Mouse (Mus musculus) left cerebral cortex, adult 18-20 months (tissue): ENCODE measurements around the gene Crabp2. TPM values are rescaled to one million over a fixed set of nuclear protein-coding genes. Genes with fewer than 3 reads are reported as not detected.
"Not testable (repeated sequence)": the region's sequence is repeated elsewhere in the genome, so short reads cannot be mapped to it uniquely, and the experiment has no call there.

Experiments used
- DNase-seq, 2 experiments: peaks; one replicate each; pipeline ENCODE4 v3.0.0; 2021 to 2022; ENCODE audit warnings: low spot score in 2 of 2, mixed read lengths in 1 of 2
- long read RNA-seq, 2 experiments: library from polyadenylated mRNA; stranded (forward); transcript quantifications; one replicate each; pipeline ENCODE4 v2.0.0; 2021
- total RNA-seq, 2 experiments: library from RNA; stranded (reverse); gene quantifications; 2 replicates each; pipeline ENCODE4 v1.2.3; 2021

Crabp2 gene
- total RNA-seq: 1 to 10 TPM; 7.9 to 8.4 TPM
- long read RNA-seq, experiment 1, transcript Crabp2-201 (4 exons, 931 nt): major isoform, 9 of 9 reads
- long read RNA-seq, experiment 1, partial matches to known transcripts: 0 of 9 reads
- long read RNA-seq, experiment 1, other reads (novel, unspliced or antisense): 0 of 9 reads
- long read RNA-seq, experiment 2, transcript Crabp2-201 (4 exons, 931 nt): major isoform, 19 of 19 reads
- long read RNA-seq, experiment 2, partial matches to known transcripts: 0 of 19 reads
- long read RNA-seq, experiment 2, other reads (novel, unspliced or antisense): 0 of 19 reads

DNA sequence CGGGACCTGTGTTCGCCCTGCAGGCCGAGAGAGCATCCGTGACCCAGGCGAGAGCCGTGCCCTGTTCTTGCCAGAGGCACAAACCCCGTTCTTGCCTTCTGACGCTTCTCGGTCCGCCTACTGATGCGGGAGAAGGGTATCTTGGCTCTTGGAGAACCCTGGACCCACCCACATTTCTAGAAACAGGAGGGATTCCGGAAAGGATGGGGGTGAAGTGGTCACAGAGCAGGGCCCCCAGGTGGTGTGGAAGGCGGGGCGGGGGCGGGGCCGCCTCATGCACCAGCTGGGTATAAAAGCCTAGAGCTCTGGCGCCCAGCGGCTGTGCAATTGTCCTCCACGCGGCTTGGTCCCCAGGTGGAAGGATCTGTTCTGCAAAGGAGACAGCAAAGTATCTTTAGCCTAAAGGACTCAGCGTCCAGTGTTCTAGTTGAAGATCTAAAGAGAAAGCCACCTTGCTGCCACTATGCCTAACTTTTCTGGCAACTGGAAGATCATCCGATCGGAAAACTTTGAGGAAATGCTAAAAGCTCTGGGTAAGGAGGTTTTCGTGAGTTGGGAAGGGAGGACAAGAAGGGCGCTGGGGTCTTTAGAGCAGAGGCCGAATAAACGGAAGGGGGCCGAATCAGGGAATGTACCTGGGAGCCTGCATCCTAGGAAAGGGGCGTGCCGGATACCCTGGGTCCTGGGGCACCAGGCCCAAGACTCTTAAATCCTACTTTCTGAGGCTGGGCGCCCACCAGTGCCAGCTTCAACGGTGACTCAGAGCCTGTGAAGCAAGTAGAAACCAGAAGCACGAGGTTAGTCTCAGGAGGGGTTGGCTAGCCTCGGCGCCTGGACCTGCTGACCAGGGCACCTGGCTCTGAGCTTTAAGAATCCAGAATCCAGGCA is at the start of gene Crabp2:
TSS of gene Crabp2 (plus strand) at position 289 of the 888 bp plus-strand sequence.
- peak in 1 of 2 experiments; percentile 29 for DNase-seq

DNA sequence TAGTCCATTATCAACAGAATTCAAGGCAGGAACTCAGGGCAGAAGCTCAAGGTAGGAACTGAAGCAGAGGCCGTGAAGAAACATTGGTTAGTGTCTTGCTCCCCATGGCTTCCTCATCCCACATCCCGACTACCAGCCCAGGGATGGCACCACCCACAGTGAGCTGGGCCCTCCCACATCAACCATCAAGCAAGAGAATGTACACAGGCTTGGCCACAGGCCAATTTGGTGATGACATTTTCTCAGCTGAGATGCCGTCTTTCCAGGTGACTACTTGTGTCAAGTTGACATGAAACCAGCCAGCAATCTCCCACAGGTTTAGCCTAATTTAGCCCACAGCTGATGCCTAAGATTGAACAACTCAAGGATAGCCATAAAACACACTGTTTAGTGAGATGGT is 49.2 kb upstream of the Crabp2 start:
- no peak for DNase-seq

DNA sequence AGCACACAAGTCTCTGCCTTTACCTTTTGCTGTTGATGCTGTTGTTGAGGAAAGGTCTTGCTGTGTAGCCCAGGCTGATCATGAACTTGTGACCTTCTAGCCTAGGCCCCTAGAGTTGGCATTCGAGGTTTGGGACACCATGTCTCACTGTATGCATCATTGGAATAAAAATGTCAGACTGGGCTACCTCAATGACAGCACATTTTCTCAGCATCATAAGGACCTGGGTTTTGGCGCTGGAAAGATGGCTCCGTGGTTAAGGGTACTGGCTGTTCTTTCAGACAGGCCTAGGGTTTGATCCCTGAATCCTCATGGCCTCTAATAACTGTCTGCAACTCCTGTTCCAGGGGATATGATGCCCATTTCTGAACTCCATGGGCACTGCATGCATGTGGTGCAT is 48.7 kb upstream of the Crabp2 start:
- no peak for DNase-seq

DNA sequence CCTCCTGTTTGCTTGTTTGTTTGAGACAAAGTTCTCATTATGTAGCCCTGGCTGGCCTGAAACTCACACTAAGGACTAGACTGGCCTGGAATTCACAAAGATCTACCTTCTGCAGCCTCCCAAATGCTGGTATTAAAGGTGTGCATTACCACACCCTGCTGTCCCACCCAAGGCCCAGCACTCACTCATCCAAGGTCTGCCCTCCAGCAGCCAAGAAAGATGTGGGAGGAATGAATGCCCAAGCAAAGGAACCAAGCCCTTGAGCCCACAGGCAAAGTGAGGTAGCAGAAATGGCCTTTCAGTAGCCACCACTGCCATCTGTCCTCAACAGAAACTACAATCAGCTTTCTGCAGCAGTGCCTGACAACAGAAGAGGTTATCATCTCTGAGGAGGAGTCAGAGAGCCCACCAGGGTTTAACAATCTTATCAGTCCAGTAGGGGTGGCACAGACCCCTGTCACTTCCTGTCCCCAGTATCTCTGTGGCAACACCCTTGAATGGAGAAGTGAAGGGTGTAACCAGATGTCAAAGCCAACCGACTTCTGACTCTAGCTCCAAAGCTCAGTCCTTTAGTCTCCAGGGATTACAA is 47.3 kb upstream of the Crabp2 start:
- no peak for DNase-seq

DNA sequence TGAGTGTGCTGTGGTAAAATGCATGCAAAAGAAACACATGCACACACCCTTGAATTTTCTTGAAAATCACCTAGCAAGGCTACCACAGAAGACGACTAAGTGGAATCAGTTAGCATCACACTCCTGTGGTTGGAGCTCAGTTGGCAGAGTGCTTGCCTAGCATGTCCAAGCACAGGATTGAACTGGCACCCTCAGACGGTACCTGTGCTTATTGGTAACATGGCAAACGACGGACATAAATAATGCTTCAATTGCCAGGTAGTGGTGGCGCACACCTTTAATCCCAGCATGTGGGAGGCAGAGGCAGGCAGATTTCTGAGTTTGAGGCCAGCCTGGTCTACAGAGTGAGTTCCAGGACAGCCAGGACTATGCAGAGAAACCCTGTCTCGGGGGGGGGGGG is 46.5 kb upstream of the Crabp2 start:
- DNase-seq: not testable (repeated sequence)

DNA sequence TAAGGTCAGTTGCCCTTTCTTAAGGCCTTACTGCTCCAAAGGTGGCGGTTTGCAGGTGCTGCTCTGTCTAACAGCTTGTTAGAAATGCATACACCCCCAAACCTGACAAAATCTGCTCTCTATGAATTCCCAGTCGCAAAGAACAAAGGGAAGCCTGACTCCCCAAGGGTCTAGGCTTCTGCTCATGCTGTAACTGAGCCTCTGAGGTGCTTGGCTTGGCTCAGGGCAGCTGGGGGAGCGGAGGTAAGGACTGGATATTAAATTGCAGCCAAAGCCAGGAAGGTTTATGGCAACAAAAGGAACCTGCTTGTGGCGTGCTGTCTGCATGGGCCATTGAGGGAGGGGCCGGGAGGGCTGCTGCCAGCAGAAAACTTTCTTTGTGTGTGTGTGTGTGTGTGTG is 44.6 kb upstream of the Crabp2 start:
- DNase-seq: no peak

DNA sequence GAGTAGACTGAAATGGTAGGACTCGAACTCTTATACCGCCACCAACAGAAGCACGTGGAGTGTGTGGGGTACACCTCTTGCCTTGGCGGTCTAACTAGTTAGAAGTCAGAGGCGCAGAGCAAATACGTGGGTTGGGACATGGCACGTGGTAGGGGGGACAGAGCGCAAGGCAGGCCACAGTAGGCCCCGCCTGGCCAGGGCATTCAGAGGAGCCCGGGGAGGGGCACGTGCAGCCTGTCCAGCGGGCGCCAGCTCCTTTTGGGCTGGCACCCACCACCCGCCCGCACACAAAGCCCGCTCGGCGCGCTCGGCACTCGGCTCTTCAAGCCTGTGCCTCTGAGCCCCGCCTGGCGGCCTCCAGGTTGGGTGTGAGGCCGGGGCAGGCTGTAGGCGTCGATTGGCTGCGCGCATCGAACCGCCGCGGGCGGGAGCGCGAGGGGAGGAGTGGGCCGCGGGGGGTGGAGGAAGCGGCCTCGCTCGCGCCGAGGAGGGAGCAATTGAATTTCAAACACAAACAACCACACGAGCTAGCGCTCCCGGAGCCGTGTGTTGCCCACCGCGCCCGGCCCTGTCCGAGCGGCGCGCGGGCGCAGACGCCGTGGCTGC is 42.5 kb upstream of the Crabp2 start, which contains the start of gene Hdgf:
TSS of gene Hdgf (plus strand) at position 442 of the 606 bp plus-strand sequence.
- peak; percentile 85 to 95 for DNase-seq

DNA sequence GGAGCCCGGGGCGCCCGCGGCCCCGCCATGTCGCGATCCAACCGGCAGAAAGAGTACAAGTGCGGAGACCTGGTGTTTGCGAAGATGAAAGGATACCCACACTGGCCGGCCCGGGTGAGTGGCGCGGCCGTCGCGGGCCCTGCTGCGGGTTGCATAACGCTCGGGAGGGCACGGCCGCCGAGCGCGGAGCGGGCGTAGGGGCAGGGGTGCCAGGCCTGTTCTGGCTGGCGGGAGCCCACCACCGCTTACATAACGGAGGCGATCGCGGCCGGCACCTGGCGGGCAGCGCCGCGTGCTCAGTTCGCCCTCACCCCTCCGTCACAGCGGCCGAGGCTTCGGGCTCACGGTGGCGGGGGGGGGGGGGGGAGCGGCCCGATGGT is 41.9 kb upstream of the Crabp2 start:
- peak; percentile 37 to 57 for DNase-seq

DNA sequence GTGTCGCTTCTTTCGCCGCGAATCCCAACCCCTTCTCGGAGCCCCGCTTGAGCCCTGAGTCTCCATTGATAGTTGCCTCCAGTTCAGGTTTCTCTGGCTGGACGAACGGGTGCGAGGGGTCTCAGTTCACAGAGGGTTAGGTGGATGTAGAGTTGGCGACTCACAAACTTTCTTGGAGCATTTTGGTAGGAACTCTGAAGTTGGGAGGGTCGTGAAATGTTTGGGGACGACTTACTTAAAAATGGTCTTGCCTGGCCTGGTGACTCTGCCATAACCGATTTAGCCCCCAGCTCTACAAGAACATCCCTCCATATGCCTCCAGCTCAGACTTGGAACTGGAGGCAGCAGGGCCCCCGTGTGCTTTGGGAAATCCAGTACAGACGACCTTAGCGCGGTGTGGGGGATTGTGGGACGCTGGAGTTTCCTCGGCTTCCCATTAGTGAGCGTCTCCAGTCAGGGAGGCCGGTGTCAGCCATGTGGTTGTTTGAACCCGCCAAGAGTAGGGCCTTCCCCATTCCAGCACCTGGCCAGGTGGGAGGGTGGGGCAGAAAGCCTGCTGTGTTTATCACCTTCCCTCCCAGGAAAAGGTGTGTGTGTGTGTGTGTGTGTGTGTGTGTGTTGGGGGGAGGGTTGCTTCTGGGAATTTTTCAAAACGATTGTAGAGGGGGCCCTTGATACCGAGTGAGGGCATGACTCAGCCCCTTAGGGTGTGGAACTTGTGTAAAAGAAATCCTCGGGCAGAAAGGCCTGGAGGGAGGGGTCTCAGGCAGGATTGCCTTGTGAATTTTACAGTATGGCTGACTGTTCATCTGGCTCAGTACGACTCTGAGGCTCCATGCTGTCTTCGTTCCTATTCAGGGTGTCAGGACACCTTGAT is 41.2 kb upstream of the Crabp2 start:
- DNase-seq: peak; percentile 23 to 24

DNA sequence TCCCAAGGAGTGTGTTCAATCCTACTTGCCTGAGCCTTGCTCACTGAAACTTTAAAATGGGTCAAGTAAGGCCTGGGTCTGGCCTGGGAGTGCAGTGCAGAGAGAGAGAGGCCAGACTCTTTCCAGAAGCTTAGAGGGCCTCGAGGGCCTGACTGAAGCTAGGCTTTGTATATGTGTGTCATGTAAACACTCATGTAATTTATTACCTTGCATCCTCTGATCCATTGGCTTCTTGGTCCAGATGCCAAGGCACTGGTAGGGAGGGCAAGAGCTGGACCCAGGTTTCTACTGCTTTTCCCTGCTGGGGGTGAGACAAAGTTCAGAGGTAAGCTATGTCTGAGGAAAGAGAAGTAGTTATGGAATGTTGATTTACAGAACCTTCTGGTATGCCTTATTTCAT is 40.6 kb upstream of the Crabp2 start:
- no peak for DNase-seq

DNA sequence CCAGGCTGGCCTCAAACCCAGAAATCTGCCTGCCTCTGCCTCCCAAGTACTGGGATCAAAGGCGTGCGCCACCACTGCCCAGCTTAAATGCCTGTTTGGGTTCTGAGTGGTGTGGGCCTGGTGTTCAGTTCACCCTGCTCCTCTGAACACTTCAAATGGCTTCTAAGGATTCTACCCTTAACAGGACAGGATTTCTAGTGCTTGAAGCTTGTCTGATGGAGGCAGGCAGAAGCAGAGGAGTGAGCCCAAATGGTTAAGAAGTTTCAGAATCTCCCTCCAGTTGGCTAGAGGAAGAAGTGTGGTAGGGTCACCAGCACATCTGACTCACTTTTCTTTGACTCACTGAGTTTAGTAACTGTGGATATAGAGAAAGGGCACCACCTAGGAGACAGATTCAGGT is 39.1 kb upstream of the Crabp2 start:
- DNase-seq: no peak

DNA sequence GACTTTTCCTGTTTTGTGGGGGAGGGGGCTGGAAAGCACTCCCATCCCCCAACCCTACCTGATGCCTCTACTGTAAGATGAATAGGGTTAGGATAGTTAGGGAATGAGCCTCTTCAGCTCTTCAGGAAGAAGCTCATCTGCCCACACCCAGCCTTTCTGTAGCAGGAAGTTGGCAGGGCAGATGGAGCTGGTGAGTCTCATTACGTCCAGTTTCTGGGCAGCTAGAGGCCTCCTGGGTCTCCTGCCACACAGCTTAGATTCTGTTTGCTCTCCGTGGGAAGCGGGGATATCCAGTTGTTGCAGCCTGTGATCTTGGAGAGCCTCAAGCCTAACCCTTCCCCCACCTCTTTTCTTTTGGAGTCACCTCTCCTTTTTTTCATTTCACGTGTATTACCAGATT is 38.6 kb upstream of the Crabp2 start:
- DNase-seq: no peak

DNA sequence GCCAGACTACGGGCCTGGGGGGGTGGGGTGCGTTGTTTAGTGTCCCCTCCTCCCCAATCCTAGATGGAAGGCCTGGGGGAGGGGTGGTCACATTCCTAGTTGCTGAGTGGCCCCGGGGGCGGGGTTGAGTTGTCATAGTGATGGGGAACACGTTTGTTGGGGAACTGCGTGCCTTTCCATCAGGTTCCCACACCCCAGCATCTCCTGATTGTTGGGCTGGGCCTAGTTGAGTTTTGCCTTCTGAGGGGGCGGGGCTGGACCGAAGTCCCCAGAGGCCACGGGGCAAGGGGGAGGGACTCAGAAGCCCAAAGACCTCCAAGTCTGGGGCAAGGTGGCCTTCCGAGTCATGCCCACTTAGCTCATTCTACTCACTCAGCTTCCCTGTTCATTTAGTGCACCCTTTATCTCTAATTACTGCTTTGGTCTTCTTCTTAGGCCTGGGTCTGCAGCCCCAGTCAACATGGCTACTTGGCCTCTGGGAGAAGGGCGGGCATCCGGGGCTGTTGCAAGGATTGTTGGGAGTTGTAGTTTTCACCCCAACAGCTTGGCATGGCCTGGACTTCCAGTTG is 37.8 kb upstream of the Crabp2 start:
- peak in 1 of 2 experiments; percentile 34 for DNase-seq

DNA sequence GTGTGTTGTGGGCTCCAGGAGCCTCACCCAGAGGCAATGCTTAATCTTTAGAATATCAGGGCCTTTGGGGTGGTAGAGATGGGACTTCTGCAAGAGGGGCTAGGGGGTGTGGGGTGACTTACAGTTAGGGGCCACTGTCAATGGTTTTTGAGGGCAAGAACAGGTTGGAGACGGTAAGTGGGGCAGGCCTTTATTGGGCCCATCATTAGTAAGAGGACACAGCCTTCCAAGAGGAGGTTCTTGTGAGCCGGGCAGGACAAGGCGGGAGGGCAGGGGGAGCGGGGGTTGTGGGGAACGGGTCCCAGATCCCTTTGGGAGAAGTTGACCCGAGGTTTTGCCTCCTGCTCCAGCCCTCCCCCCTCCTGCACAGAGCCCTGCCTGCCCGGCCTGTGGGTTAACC is 35.0 kb upstream of the Crabp2 start:
- DNase-seq: no peak

DNA sequence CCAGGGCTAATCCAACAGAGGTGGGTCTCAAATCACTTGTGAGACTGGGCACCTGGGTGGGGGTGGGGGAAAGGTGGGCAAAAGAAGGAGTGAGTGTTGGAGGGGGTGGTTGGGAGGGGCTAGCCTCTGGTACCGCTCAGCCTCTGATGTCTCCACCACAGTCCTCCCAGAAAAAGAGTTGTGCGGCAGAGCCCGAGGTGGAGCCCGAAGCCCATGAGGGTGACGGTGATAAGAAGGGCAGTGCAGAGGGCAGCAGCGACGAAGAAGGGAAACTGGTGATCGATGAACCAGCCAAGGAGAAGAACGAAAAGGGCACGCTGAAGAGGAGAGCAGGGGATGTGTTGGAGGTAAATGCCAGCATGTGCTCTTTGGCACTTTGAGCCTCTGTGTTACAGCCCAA is 34.6 kb upstream of the Crabp2 start:
- DNase-seq: no peak

DNA sequence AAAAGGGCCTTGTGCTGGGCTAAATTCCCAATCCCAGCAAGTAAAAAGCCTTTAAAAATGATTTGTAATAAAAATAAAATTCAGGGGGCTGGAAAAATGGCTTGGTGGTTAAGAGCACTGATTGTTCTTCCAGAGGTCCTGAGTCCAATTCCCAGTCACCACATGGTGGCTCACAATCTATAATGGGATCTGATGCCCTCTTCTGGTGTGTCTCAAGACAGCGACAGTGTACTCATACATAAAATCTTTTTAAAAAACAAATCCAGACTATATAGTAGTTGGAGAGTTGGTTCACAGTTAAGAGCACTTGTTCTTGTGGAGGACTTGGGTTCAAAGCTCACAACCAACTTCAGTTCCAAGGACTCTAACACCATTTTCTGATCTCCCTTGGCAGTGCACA is 31.5 kb upstream of the Crabp2 start:
- DNase-seq: no peak

DNA sequence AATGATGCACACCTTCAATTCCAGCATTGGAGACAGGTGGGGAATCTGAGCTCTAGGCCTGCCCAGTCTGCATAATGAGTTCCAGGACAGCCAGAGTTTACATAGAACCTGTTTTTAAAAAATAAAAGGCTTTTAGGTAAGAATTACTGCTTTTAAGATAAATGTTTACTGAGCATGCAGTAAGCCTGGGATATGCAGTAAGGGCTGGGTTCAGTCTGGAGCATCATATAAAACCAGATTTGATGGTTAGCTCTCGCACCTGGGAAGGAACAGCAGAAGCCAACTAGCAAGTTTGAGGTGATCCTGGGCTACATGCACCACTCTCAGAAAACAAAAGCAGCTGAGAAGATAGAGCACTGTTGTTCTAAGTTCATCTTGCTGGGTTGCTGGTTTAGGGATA is 29.9 kb upstream of the Crabp2 start:
- no peak for DNase-seq

DNA sequence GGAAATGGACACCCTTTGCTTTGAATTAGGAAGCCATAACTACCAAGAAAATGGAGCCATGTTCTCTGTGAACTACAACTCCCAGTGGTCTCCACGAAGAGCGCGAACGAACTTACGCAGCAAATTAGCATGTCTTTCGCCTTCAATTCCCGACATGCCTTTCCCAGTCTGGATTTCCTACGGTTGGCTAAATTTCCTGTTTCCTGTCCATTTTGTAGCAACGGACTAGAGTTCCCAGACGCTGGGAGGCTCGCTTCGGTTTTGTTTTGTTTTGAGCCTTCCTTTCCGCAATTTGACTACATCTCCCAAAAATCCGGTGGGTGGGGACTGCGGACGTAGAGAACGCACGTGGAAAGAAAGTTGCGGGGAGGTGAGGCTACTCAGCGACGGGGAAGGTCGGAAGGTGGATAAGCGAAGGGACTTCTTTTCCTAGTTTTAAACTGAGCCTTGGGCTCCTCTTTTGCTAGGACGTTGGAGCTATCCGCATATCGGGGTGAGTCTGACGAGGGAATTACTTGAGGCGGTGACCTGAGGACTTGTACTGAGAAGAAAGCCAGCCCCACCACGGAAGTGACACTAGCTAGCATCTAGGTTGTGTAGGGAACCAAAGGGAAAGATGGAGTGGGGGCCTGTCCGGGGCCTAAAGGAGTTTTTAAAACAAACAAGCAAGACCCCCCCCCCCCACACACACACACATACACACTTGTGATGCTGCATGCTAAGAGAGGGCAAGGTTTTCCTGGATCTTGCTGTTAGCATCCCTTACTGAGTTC is 28.9 kb upstream of the Crabp2 start, which contains the start of gene Mrpl24:
TSS of gene Mrpl24 (plus strand) at position 171 of the 773 bp plus-strand sequence.
- DNase-seq: peak; percentile 74 to 84

DNA sequence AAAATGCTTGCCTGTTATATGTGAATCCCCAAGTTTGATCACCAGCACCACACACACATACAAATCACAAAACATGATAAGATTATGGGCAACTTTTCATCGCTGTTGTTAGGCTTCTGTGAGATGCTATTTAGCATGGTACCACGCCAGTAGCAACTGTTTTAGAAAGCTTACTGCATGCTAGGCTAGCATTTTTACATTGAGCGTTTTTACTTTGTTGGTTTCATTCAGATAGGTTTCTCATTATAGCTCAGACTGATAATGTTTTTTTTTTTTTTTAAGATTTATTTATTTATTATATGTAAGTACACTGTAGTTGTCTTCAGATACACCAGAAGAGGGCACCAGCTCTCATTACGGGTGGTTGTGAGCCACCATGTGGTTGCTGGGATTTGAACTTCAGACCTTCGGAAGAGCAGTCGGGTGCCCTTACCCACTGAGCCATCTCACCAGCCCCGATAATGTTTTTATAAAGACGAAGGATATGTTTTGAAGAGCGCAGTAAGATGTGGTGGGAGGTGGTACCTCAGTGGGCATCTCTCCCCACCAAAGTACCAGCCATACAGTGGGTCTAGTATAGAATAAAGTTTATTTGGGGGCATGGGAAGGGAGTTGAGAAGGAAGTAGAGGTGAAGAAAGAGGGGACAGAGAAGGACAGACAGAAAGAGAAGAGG is 28.1 kb upstream of the Crabp2 start:
- no peak for DNase-seq
